Mouse (Mus musculus) testis, postnatal 14 days (tissue): ENCODE results near the gene Tln2.

Experiments
- DNase-seq: peaks from one replicate; pipeline ENCODE4 v3.0.0; 2021; ENCODE audit warnings: low spot score

Gene Tln2

GRCm38 (mm10) chr9:67476184-67476583, 83.3 kb downstream of the Tln2 start:
- DNase-seq = no peak

- DNase-seq = no peak
Observed at GRCm38 (mm10) chr9:67463440-67464122, 95.9 kb downstream of the Tln2 start.

GRCm38 (mm10) chr9:67441484-67441883, 118.0 kb downstream of the Tln2 start:
- no peak for DNase-seq

GRCm38 (mm10) chr9:67437511-67437910, 122.0 kb downstream of the Tln2 start:
- no peak for DNase-seq

- no peak for DNase-seq
Observed at GRCm38 (mm10) chr9:67435333-67436154, 124.0 kb downstream of the Tln2 start.

- no peak for DNase-seq
Observed at GRCm38 (mm10) chr9:67429199-67429892, 130.2 kb downstream of the Tln2 start.

GRCm38 (mm10) chr9:67428306-67429047, 131.0 kb downstream of the Tln2 start:
- DNase-seq = no peak

GRCm38 (mm10) chr9:67426304-67426703, 133.2 kb downstream of the Tln2 start:
- DNase-seq = no peak

- no peak for DNase-seq
Observed at GRCm38 (mm10) chr9:67424110-67424509, 135.4 kb downstream of the Tln2 start.

GRCm38 (mm10) chr9:67418092-67418491, 141.4 kb downstream of the Tln2 start:
- DNase-seq = no peak

- DNase-seq = no peak
Observed at GRCm38 (mm10) chr9:67410667-67411066, 148.8 kb downstream of the Tln2 start.

- DNase-seq = no peak
Observed at GRCm38 (mm10) chr9:67404736-67405135, 154.8 kb downstream of the Tln2 start.

GRCm38 (mm10) chr9:67399563-67399962, 159.9 kb downstream of the Tln2 start:
- DNase-seq = no peak

- DNase-seq = no peak
Observed at GRCm38 (mm10) chr9:67397756-67398155, 161.7 kb downstream of the Tln2 start.

- DNase-seq = no peak
Observed at GRCm38 (mm10) chr9:67396446-67396845, 163.1 kb downstream of the Tln2 start.

- DNase-seq = no peak
Observed at GRCm38 (mm10) chr9:67384028-67384590, 175.4 kb downstream of the Tln2 start.

GRCm38 (mm10) chr9:67380095-67380494, 179.4 kb downstream of the Tln2 start:
- DNase-seq = no peak

GRCm38 (mm10) chr9:67378772-67379171, 180.7 kb downstream of the Tln2 start:
- DNase-seq = no peak

- no peak for DNase-seq
Observed at GRCm38 (mm10) chr9:67368078-67368477, 191.4 kb downstream of the Tln2 start.

- no peak for DNase-seq
Observed at GRCm38 (mm10) chr9:67362511-67362910, 197.0 kb downstream of the Tln2 start.

- no peak for DNase-seq
Observed at GRCm38 (mm10) chr9:67362053-67362452, 197.4 kb downstream of the Tln2 start.

GRCm38 (mm10) chr9:67361511-67361910, 198.0 kb downstream of the Tln2 start:
- DNase-seq = no peak
